Mouse (Mus musculus) heart, embryonic 10.5 days (tissue): ENCODE results near the gene Slc25a10. TPM values are rescaled to one million over a fixed set of nuclear protein-coding genes. Genes with fewer than 3 reads are reported as not detected.

Experiments
- DNase-seq: peaks from one replicate; pipeline ENCODE4 v3.0.0-alpha.2; 2017; ENCODE audit warnings: low spot score
- H3K27ac ChIP-seq: fragments of 300-500 bp; sonication (generic); 2 replicates; pipeline ENCODE4 v1.5.1; 2016; ENCODE audit warnings: mild to moderate bottlenecking
- H3K27me3 ChIP-seq: fragments of 300-500 bp; sonication (generic); 2 replicates; pipeline ENCODE4 v1.6.1; 2016; ENCODE audit warnings: mild to moderate bottlenecking; ENCODE audit not compliant: poor library complexity, insufficient read depth, severe bottlenecking
- H3K36me3 ChIP-seq: fragments of 300-500 bp; sonication (generic); 2 replicates; pipeline ENCODE4 v1.6.1; 2016; ENCODE audit warnings: mild to moderate bottlenecking, moderate library complexity
- H3K4me1 ChIP-seq: fragments of 300-500 bp; sonication (generic); 2 replicates; pipeline ENCODE4 v1.6.1; 2016; ENCODE audit warnings: mild to moderate bottlenecking
- H3K4me3 ChIP-seq: fragments of 300-500 bp; sonication (generic); 2 replicates; pipeline ENCODE4 v1.5.1; 2016; ENCODE audit warnings: mild to moderate bottlenecking, moderate library complexity
- H3K9me3 ChIP-seq: fragments of 300-500 bp; sonication (generic); 2 replicates; pipeline ENCODE4 v1.6.1; 2016; ENCODE audit warnings: mild to moderate bottlenecking, moderate library complexity
- WGBS: fragments of 180-500 bp; shearing (Covaris S2); methylation state at CpG from one replicate; pipeline ENCODE4 v1.1.7; 2016; 5-methylcytosine and 5-hydroxymethylcytosine counted together
- polyA plus RNA-seq: library from polyadenylated mRNA; unstranded; fragments of >200 nt; fragmentation: Nextera tagmentation; extraction: Ambion mirVana; gene quantifications from 2 replicates; pipeline ENCODE4 v1.2.1, GENCODE M21; 2016

Gene Slc25a10
- polyA plus RNA-seq, 1 experiment from 2014 or later = 56.6 TPM

- H3K4me1 ChIP-seq = peaks cover 24% of the 10 kb centered on the region
- H3K27me3 ChIP-seq = no peaks in the 10 kb centered on the region
- peak overlapping the region; percentile 80 for H3K4me3 ChIP-seq
- H3K36me3 ChIP-seq = peaks cover 54% of the 10 kb centered on the region
- 62% methylated on average over 6 of the region's 6 CpGs for WGBS
- no peak for DNase-seq
- H3K9me3 ChIP-seq = no peaks in the 10 kb centered on the region
- H3K27ac ChIP-seq = peak overlapping the region; percentile 94
These were observed 32.6 kb upstream of the Slc25a10 start for GRCm38 (mm10) chr11:120458847-120459597.

- peaks cover 61% of the 10 kb centered on the region for H3K36me3 ChIP-seq
- peaks cover 28% of the 10 kb centered on the region for H3K4me1 ChIP-seq
- H3K27ac ChIP-seq = no peak overlapping the region
- H3K9me3 ChIP-seq = no peaks in the 10 kb centered on the region
- no peak overlapping the region for H3K4me3 ChIP-seq
- 93% methylated on average over 2 of the region's 2 CpGs for WGBS
- no peaks in the 10 kb centered on the region for H3K27me3 ChIP-seq
- no peak for DNase-seq
These were observed 28.1 kb upstream of the Slc25a10 start for GRCm38 (mm10) chr11:120463536-120463935.

GRCm38 (mm10) chr11:120464365-120464764 lies 27.3 kb upstream of the Slc25a10 start:
- H3K36me3 ChIP-seq = peaks cover 64% of the 10 kb centered on the region
- no peak overlapping the region for H3K4me3 ChIP-seq
- DNase-seq = no peak
- H3K27ac ChIP-seq = no peak overlapping the region
- no peaks in the 10 kb centered on the region for H3K27me3 ChIP-seq
- no peaks in the 10 kb centered on the region for H3K9me3 ChIP-seq
- peaks cover 23% of the 10 kb centered on the region for H3K4me1 ChIP-seq
- 89% methylated on average over 5 of the region's 5 CpGs for WGBS

- H3K27ac ChIP-seq = no peak overlapping the region
- 84% methylated on average over 4 of the region's 4 CpGs for WGBS
- peaks cover 67% of the 10 kb centered on the region for H3K36me3 ChIP-seq
- H3K27me3 ChIP-seq = no peaks in the 10 kb centered on the region
- no peak overlapping the region for H3K4me3 ChIP-seq
- no peaks in the 10 kb centered on the region for H3K9me3 ChIP-seq
- peaks cover 21% of the 10 kb centered on the region for H3K4me1 ChIP-seq
- no peak for DNase-seq
These were observed 26.1 kb upstream of the Slc25a10 start for GRCm38 (mm10) chr11:120465521-120465920.

GRCm38 (mm10) chr11:120467051-120467735 lies 24.4 kb upstream of the Slc25a10 start, which contains the start of gene Arl16:
Arl16 (minus strand) TSS chr11:120467607.
- H3K27me3 ChIP-seq = no peaks in the 10 kb centered on the region
- peak within 1 kb of the TSS; percentile 90 for H3K4me3 ChIP-seq

GRCm38 (mm10) chr11:120467736-120468092 lies 23.9 kb upstream of the Slc25a10 start:
- DNase-seq = no peak
- Histone ChIP-seq H3K4me1 (peaks cover 21% of the 10 kb centered on the region), H3K27ac (peak overlapping the region; percentile 82), H3K36me3 (peaks cover 67% of the 10 kb centered on the region), H3K9me3 (no peaks in the 10 kb centered on the region), H3K4me3 (peak overlapping the region; percentile 90), H3K27me3 (no peaks in the 10 kb centered on the region)
- 1% methylated on average over 33 of the region's 33 CpGs for WGBS

More at GRCm38 (mm10) chr11:120467051-120467735, 24.4 kb upstream of the Slc25a10 start, which contains the start of gene Arl16:
- Histone ChIP-seq H3K9me3 (no peaks in the 10 kb centered on the region), H3K4me1 (peaks cover 21% of the 10 kb centered on the region), H3K27ac (peak within 1 kb of the TSS; percentile 82), H3K36me3 (peaks cover 67% of the 10 kb centered on the region)
- under 1% methylated on average over 54 of the region's 54 CpGs for WGBS
- peak; percentile 100 for DNase-seq

GRCm38 (mm10) chr11:120472052-120472451 lies 19.6 kb upstream of the Slc25a10 start:
- DNase-seq = no peak
- WGBS = 97% methylated on average over 6 of the region's 6 CpGs
- H3K4me3 ChIP-seq = no peak overlapping the region

GRCm38 (mm10) chr11:120483448-120483934 lies 8.1 kb upstream of the Slc25a10 start:
- no peaks in the 10 kb centered on the region for H3K27me3 ChIP-seq
- DNase-seq = no peak
- no peaks in the 10 kb centered on the region for H3K9me3 ChIP-seq
- H3K27ac ChIP-seq = peak overlapping the region; percentile 97
- H3K4me1 ChIP-seq = peaks cover 19% of the 10 kb centered on the region
- peaks cover 80% of the 10 kb centered on the region for H3K36me3 ChIP-seq
- WGBS = 80% methylated on average over 7 of the region's 7 CpGs
- peak overlapping the region; percentile 97 for H3K4me3 ChIP-seq

More at GRCm38 (mm10) chr11:120472052-120472451, 19.6 kb upstream of the Slc25a10 start:
- Histone ChIP-seq H3K9me3 (no peaks in the 10 kb centered on the region), H3K36me3 (peaks cover 78% of the 10 kb centered on the region), H3K4me1 (peaks cover 10% of the 10 kb centered on the region), H3K27ac (no peak overlapping the region), H3K27me3 (no peaks in the 10 kb centered on the region)

GRCm38 (mm10) chr11:120484265-120484981 lies 7.2 kb upstream of the Slc25a10 start, which contains the start of gene Mrpl12:
Mrpl12 (plus strand) TSS chr11:120484613.
- Histone ChIP-seq H3K36me3 (peaks cover 79% of the 10 kb centered on the region), H3K9me3 (no peaks in the 10 kb centered on the region), H3K27me3 (no peaks in the 10 kb centered on the region), H3K27ac (peak within 1 kb of the TSS; percentile 97), H3K4me3 (peak within 1 kb of the TSS; percentile 97), H3K4me1 (peaks cover 21% of the 10 kb centered on the region)
- WGBS = under 1% methylated on average over 60 of the region's 60 CpGs
- DNase-seq = peak; percentile 96

GRCm38 (mm10) chr11:120485251-120485650 lies 6.4 kb upstream of the Slc25a10 start:
- Histone ChIP-seq H3K27ac (peak overlapping the region; percentile 97), H3K4me3 (peak overlapping the region; percentile 97), H3K4me1 (peaks cover 26% of the 10 kb centered on the region), H3K36me3 (peaks cover 76% of the 10 kb centered on the region), H3K27me3 (no peaks in the 10 kb centered on the region), H3K9me3 (no peaks in the 10 kb centered on the region)
- no peak for DNase-seq
- WGBS = 7% methylated on average over 10 of the region's 10 CpGs

GRCm38 (mm10) chr11:120488516-120488915 lies 3.1 kb upstream of the Slc25a10 start:
- H3K36me3 ChIP-seq = peaks cover 46% of the 10 kb centered on the region
- peaks cover 49% of the 10 kb centered on the region for H3K4me1 ChIP-seq
- no peak for DNase-seq
- WGBS = 81% methylated on average over 4 of the region's 4 CpGs
- no peak overlapping the region for H3K4me3 ChIP-seq
- H3K27ac ChIP-seq = no peak overlapping the region
- no peaks in the 10 kb centered on the region for H3K9me3 ChIP-seq
- H3K27me3 ChIP-seq = no peaks in the 10 kb centered on the region

GRCm38 (mm10) chr11:120489054-120489761 lies 2.4 kb upstream of the Slc25a10 start:
- Histone ChIP-seq H3K27ac (peak overlapping the region; percentile 39; the same call in 1 of the 2 replicates), H3K4me1 (peaks cover 47% of the 10 kb centered on the region), H3K36me3 (peaks cover 48% of the 10 kb centered on the region), H3K9me3 (no peaks in the 10 kb centered on the region), H3K27me3 (no peaks in the 10 kb centered on the region), H3K4me3 (peak overlapping the region; percentile 8; the same call in 1 of the 2 replicates)
- WGBS = 59% methylated on average over 4 of the region's 4 CpGs
- DNase-seq = peak; percentile 92
